Mouse (Mus musculus): ENCODE data around the gene Rab44.

GRCm38 (mm10) chr17:29073313-29073712 lies 40.6 kb upstream of the Rab44 start:
- TF ChIP-seq CTCF (IDR thresholded peaks at IDR 0.05; ENCODE audit: low read depth) (no peak), EP300 (IDR thresholded peaks at IDR 0.05; ENCODE audit: low read depth) (no peak)
